Mouse (Mus musculus): Measurements from ENCODE around the gene Ino80. TPM values are rescaled to one million over a fixed set of nuclear protein-coding genes. Genes with fewer than 3 reads are reported as not detected.
"Not testable (repeated sequence)": the region's sequence is repeated elsewhere in the genome, so short reads cannot be mapped to it uniquely, and the experiment has no call there.

Gene Ino80
- 2.4 and 2.6 TPM in 2 replicates for polyA plus RNA-seq (2015; fragmentation: Nextera tagmentation; extraction: Ambion mirVana)

GRCm38 (mm10) chr2:119477571-119478396 lies at the start of gene Ino80:
Gene Ino80, minus strand, starts transcription at chr2:119477687.
- Histone ChIP-seq H3K27me3 (replicated peaks) (no peaks in the 10 kb centered on the region), H3K9ac (peak within 1 kb of the TSS; percentile 99), H3K36me3 (peaks cover 11% of the 10 kb centered on the region), H3K4me2 (peak within 1 kb of the TSS; percentile 86), H3K9me3 (no peaks in the 10 kb centered on the region), H3K27ac (replicated peaks) (peak within 1 kb of the TSS; percentile 99), H3K4me1 (peaks cover 36% of the 10 kb centered on the region), H3K4me3 (peak within 1 kb of the TSS; percentile 96)
- under 1% methylated on average over 68 of the region's 72 CpGs for whole genome bisulfite sequencing
- ATAC-seq (ENCODE audit: extremely low read depth, insufficient number of reproducible peaks, low FRiP score, low TSS enrichment): peak; percentile 86

GRCm38 (mm10) chr2:119525422-119525821 lies 47.9 kb upstream of the Ino80 start:
- H3K27ac ChIP-seq (replicated peaks): no peak overlapping the region
- H3K27me3 ChIP-seq (replicated peaks): no peaks in the 10 kb centered on the region
- ATAC-seq (ENCODE audit: extremely low read depth, insufficient number of reproducible peaks, low FRiP score, low TSS enrichment): no peak
- H3K9me3 ChIP-seq: no peaks in the 10 kb centered on the region
- no peaks in the 10 kb centered on the region for H3K36me3 ChIP-seq
- no peak overlapping the region for H3K9ac ChIP-seq
- WGBS: 51% methylated on average over 4 of the region's 4 CpGs
- H3K4me2 ChIP-seq: no peak overlapping the region
- H3K4me3 ChIP-seq: no peak overlapping the region
- no peaks in the 10 kb centered on the region for H3K4me1 ChIP-seq

- WGBS: 71% methylated on average over 4 of the region's 4 CpGs
- no peak overlapping the region for H3K9ac ChIP-seq
- ATAC-seq (ENCODE audit: extremely low read depth, insufficient number of reproducible peaks, low FRiP score, low TSS enrichment): no peak
- no peaks in the 10 kb centered on the region for H3K4me1 ChIP-seq
- no peak overlapping the region for H3K27ac ChIP-seq (replicated peaks)
- H3K27me3 ChIP-seq (replicated peaks): no peaks in the 10 kb centered on the region
- no peak overlapping the region for H3K4me2 ChIP-seq
- no peak overlapping the region for H3K4me3 ChIP-seq
- H3K9me3 ChIP-seq: no peaks in the 10 kb centered on the region
- no peaks in the 10 kb centered on the region for H3K36me3 ChIP-seq
Observed at GRCm38 (mm10) chr2:119523836-119524235, 46.3 kb upstream of the Ino80 start.

- Histone ChIP-seq H3K27me3 (replicated peaks) (no peaks in the 10 kb centered on the region), H3K36me3 (no peaks in the 10 kb centered on the region), H3K4me1 (no peaks in the 10 kb centered on the region), H3K4me3 (no peak overlapping the region), H3K4me2 (no peak overlapping the region), H3K9me3 (no peaks in the 10 kb centered on the region), H3K27ac (replicated peaks) (no peak overlapping the region), H3K9ac (no peak overlapping the region)
- ATAC-seq (ENCODE audit: extremely low read depth, insufficient number of reproducible peaks, low FRiP score, low TSS enrichment): no peak
- 68% methylated on average over 7 of the region's 7 CpGs for WGBS
Observed at GRCm38 (mm10) chr2:119520550-119520949, 43.1 kb upstream of the Ino80 start.

GRCm38 (mm10) chr2:119516811-119517210 lies 39.3 kb upstream of the Ino80 start:
- H3K4me2 ChIP-seq: no peak overlapping the region
- no peak for ATAC-seq (ENCODE audit: extremely low read depth, insufficient number of reproducible peaks, low FRiP score, low TSS enrichment)
- H3K27me3 ChIP-seq (replicated peaks): no peaks in the 10 kb centered on the region
- H3K9ac ChIP-seq: no peak overlapping the region
- no peaks in the 10 kb centered on the region for H3K4me1 ChIP-seq
- H3K4me3 ChIP-seq: no peak overlapping the region
- WGBS: 48% methylated on average over 5 of the region's 5 CpGs
- no peak overlapping the region for H3K27ac ChIP-seq (replicated peaks)
- no peaks in the 10 kb centered on the region for H3K36me3 ChIP-seq
- H3K9me3 ChIP-seq: no peaks in the 10 kb centered on the region

- H3K9me3 ChIP-seq: no peaks in the 10 kb centered on the region
- no peak overlapping the region for H3K27ac ChIP-seq (replicated peaks)
- H3K4me1 ChIP-seq: no peaks in the 10 kb centered on the region
- H3K4me2 ChIP-seq: no peak overlapping the region
- no peak overlapping the region for H3K4me3 ChIP-seq
- 69% methylated on average over 3 of the region's 3 CpGs for WGBS
- no peak for ATAC-seq (ENCODE audit: extremely low read depth, insufficient number of reproducible peaks, low FRiP score, low TSS enrichment)
- no peaks in the 10 kb centered on the region for H3K27me3 ChIP-seq (replicated peaks)
- no peak overlapping the region for H3K9ac ChIP-seq
- H3K36me3 ChIP-seq: no peaks in the 10 kb centered on the region
Observed at GRCm38 (mm10) chr2:119514026-119514522, 36.6 kb upstream of the Ino80 start.

- Histone ChIP-seq H3K4me3 (no peak overlapping the region), H3K9ac (no peak overlapping the region), H3K27me3 (replicated peaks) (no peaks in the 10 kb centered on the region), H3K36me3 (no peaks in the 10 kb centered on the region), H3K27ac (replicated peaks) (no peak overlapping the region), H3K4me1 (no peaks in the 10 kb centered on the region), H3K9me3 (no peaks in the 10 kb centered on the region), H3K4me2 (no peak overlapping the region)
- ATAC-seq (ENCODE audit: extremely low read depth, insufficient number of reproducible peaks, low FRiP score, low TSS enrichment): no peak
- WGBS: 71% methylated on average over 3 of the region's 3 CpGs
Observed at GRCm38 (mm10) chr2:119512292-119512691, 34.8 kb upstream of the Ino80 start.

- Histone ChIP-seq H3K9ac (no peak overlapping the region), H3K36me3 (no peaks in the 10 kb centered on the region), H3K4me2 (no peak overlapping the region), H3K27me3 (replicated peaks) (no peaks in the 10 kb centered on the region), H3K4me3 (no peak overlapping the region), H3K9me3 (no peaks in the 10 kb centered on the region), H3K27ac (replicated peaks) (no peak overlapping the region), H3K4me1 (no peaks in the 10 kb centered on the region)
- no peak for ATAC-seq (ENCODE audit: extremely low read depth, insufficient number of reproducible peaks, low FRiP score, low TSS enrichment)
- 61% methylated on average over 2 of the region's 2 CpGs for WGBS
Observed at GRCm38 (mm10) chr2:119510856-119511255, 33.4 kb upstream of the Ino80 start.

GRCm38 (mm10) chr2:119508518-119508917 lies 31.0 kb upstream of the Ino80 start:
- not testable (repeated sequence) for ATAC-seq (ENCODE audit: extremely low read depth, insufficient number of reproducible peaks, low FRiP score, low TSS enrichment); H3K9ac ChIP-seq; H3K4me3 ChIP-seq; H3K9me3 ChIP-seq; H3K36me3 ChIP-seq; H3K4me1 ChIP-seq; H3K27ac ChIP-seq (replicated peaks); H3K27me3 ChIP-seq (replicated peaks); H3K4me2 ChIP-seq
- 59% methylated on average over 7 of the region's 7 CpGs for WGBS

- Histone ChIP-seq H3K27ac (replicated peaks) (no peak overlapping the region), H3K4me1 (no peaks in the 10 kb centered on the region), H3K36me3 (no peaks in the 10 kb centered on the region), H3K27me3 (replicated peaks) (no peaks in the 10 kb centered on the region), H3K4me3 (no peak overlapping the region), H3K9ac (no peak overlapping the region), H3K9me3 (no peaks in the 10 kb centered on the region), H3K4me2 (no peak overlapping the region)
- no peak for ATAC-seq (ENCODE audit: extremely low read depth, insufficient number of reproducible peaks, low FRiP score, low TSS enrichment)
Observed at GRCm38 (mm10) chr2:119507108-119507507, 29.6 kb upstream of the Ino80 start.

- Histone ChIP-seq H3K4me3 (no peak overlapping the region), H3K27ac (replicated peaks) (no peak overlapping the region), H3K9ac (no peak overlapping the region), H3K27me3 (replicated peaks) (no peaks in the 10 kb centered on the region), H3K4me1 (no peaks in the 10 kb centered on the region), H3K9me3 (no peaks in the 10 kb centered on the region), H3K4me2 (no peak overlapping the region), H3K36me3 (no peaks in the 10 kb centered on the region)
- 67% methylated on average over 2 of the region's 2 CpGs for WGBS
- ATAC-seq (ENCODE audit: extremely low read depth, insufficient number of reproducible peaks, low FRiP score, low TSS enrichment): no peak
Observed at GRCm38 (mm10) chr2:119500965-119501652, 23.6 kb upstream of the Ino80 start.
